Mouse (Mus musculus) layer of hippocampus, adult 18-20 months (tissue): Measurements from ENCODE around the gene Bmp2k. TPM values are rescaled to one million over a fixed set of nuclear protein-coding genes. Genes with fewer than 3 reads are reported as not detected.
A peak's percentile ranks its signal among the peaks of the same experiment; 100 is the strongest.

Experiments used
- DNase-seq, 2 experiments: peaks; one replicate each; pipeline ENCODE4 v3.0.0; 2022; ENCODE audit warnings: low spot score in 2 of 2
- total RNA-seq, 2 experiments: library from RNA; stranded (reverse); gene quantifications; 2 replicates each; pipeline ENCODE4 v1.2.3; 2021

Gene Bmp2k
- total RNA-seq, 2 experiments from 2014 or later: 13.5 to 14.1 TPM

- no peak for DNase-seq
Measured at GRCm38 (mm10) chr5:97048905-97049304, 51.4 kb downstream of the Bmp2k start.

GRCm38 (mm10) chr5:97054166-97054565 lies 56.7 kb downstream of the Bmp2k start:
- DNase-seq: no peak

GRCm38 (mm10) chr5:97054801-97055200 lies 57.3 kb downstream of the Bmp2k start:
- no peak for DNase-seq

- peak in 1 of 2 experiments; percentile 83 for DNase-seq
Measured at GRCm38 (mm10) chr5:97055511-97056068, 58.1 kb downstream of the Bmp2k start.

- no peak for DNase-seq
Measured at GRCm38 (mm10) chr5:97056359-97056758, 58.9 kb downstream of the Bmp2k start.

- DNase-seq: no peak
Measured at GRCm38 (mm10) chr5:97056791-97057450, 59.4 kb downstream of the Bmp2k start.

- no peak for DNase-seq
Measured at GRCm38 (mm10) chr5:97060864-97061263, 63.4 kb downstream of the Bmp2k start.

GRCm38 (mm10) chr5:97062041-97062440 lies 64.6 kb downstream of the Bmp2k start:
- no peak for DNase-seq

- no peak for DNase-seq
Measured at GRCm38 (mm10) chr5:97065746-97066145, 68.3 kb downstream of the Bmp2k start.

GRCm38 (mm10) chr5:97075476-97076151 lies 78.1 kb downstream of the Bmp2k start:
- no peak for DNase-seq

GRCm38 (mm10) chr5:97076167-97076566 lies 78.7 kb downstream of the Bmp2k start:
- no peak for DNase-seq

- no peak for DNase-seq
Measured at GRCm38 (mm10) chr5:97077676-97078075, 80.2 kb downstream of the Bmp2k start.

- no peak for DNase-seq
Measured at GRCm38 (mm10) chr5:97078641-97079040, 81.2 kb downstream of the Bmp2k start.

GRCm38 (mm10) chr5:97081481-97081880 lies 84.0 kb downstream of the Bmp2k start:
- DNase-seq: peak; percentile 42 to 69

- no peak for DNase-seq
Measured at GRCm38 (mm10) chr5:97083701-97084100, 86.2 kb downstream of the Bmp2k start.

- DNase-seq: no peak
Measured at GRCm38 (mm10) chr5:97084541-97084940, 87.1 kb downstream of the Bmp2k start.

- DNase-seq: no peak
Measured at GRCm38 (mm10) chr5:97085071-97085470, 87.6 kb downstream of the Bmp2k start.

- DNase-seq: no peak
Measured at GRCm38 (mm10) chr5:97087030-97087630, 89.6 kb downstream of the Bmp2k start.

GRCm38 (mm10) chr5:97087746-97088145 lies 90.3 kb downstream of the Bmp2k start:
- DNase-seq: no peak

- no peak for DNase-seq
Measured at GRCm38 (mm10) chr5:97088231-97088630, 90.7 kb downstream of the Bmp2k start.

- DNase-seq: no peak
Measured at GRCm38 (mm10) chr5:97089426-97089825, 91.9 kb downstream of the Bmp2k start.
